Mouse (Mus musculus) forebrain, embryonic 14.5 days (tissue): Measurements from ENCODE around the gene Fgf2. TPM values are rescaled to one million over a fixed set of nuclear protein-coding genes. Genes with fewer than 3 reads are reported as not detected.
A peak's percentile ranks its signal among the peaks of the same experiment; 100 is the strongest.

Experiments
- ATAC-seq: fragments of 200-750 bp; cut with Nextera tagmentation; 2 replicates; pipeline ENCODE4 v1.8.0; 2017; ENCODE audit warnings: mild to moderate bottlenecking, moderate library complexity
- DNase-seq: peaks from one replicate; pipeline ENCODE4 v3.0.0-alpha.2; 2015; ENCODE audit warnings: low spot score
- H3K27ac ChIP-seq: fragments of 300-500 bp; sonication (generic); 2 replicates; pipeline ENCODE4 v1.5.1; 2014; ENCODE audit warnings: low read depth, mild to moderate bottlenecking, control low read depth, low read length, moderate library complexity
- H3K27me3 ChIP-seq: fragments of 300-500 bp; sonication (generic); replicated peaks from 2 replicates; pipeline ENCODE4 v1.6.1; 2014; ENCODE audit warnings: low read length, control low read depth, mixed read lengths; ENCODE audit not compliant: control insufficient read depth, insufficient read depth
- H3K36me3 ChIP-seq: fragments of 300-500 bp; sonication (generic); 2 replicates; pipeline ENCODE4 v1.6.1; 2014; ENCODE audit warnings: low read length, control low read depth; ENCODE audit not compliant: control insufficient read depth, insufficient read depth
- H3K4me1 ChIP-seq: fragments of 300-500 bp; sonication (generic); 2 replicates; pipeline ENCODE4 v1.6.1; 2014; ENCODE audit warnings: antibody characterized with exemption, low read length, control low read depth; ENCODE audit not compliant: control insufficient read depth, insufficient read depth
- H3K4me2 ChIP-seq: fragments of 300-500 bp; sonication (generic); 2 replicates; pipeline ENCODE4 v1.6.1; 2014; ENCODE audit warnings: mild to moderate bottlenecking, control low read depth, low read length
- H3K4me3 ChIP-seq: fragments of 300-500 bp; sonication (generic); 2 replicates; pipeline ENCODE4 v1.5.1; 2014; ENCODE audit warnings: low read depth, low read length, control low read depth
- H3K9ac ChIP-seq: fragments of 300-500 bp; sonication (generic); 2 replicates; pipeline ENCODE4 v1.6.1; 2014; ENCODE audit warnings: mild to moderate bottlenecking, low read length, control low read depth, moderate library complexity
- H3K9me3 ChIP-seq: fragments of 300-500 bp; sonication (generic); replicated peaks from 2 replicates; pipeline ENCODE4 v1.6.1; 2016; ENCODE audit warnings: low read length, control low read depth, mixed read lengths; ENCODE audit not compliant: control insufficient read depth
- WGBS: fragments of 180-500 bp; shearing (Covaris S2); extraction: QIAGEN DNeasy Blood & Tissue Kit; methylation state at CpG from one replicate; pipeline ENCODE4 v1.1.7; 2014; 5-methylcytosine and 5-hydroxymethylcytosine counted together
- polyA plus RNA-seq: library from polyadenylated mRNA; unstranded; fragments of >200 nt; fragmentation: Nextera tagmentation; extraction: Ambion mirVana; gene quantifications from 2 replicates; pipeline ENCODE4 v1.2.1, GENCODE M21; 2014

Fgf2 gene
- polyA plus RNA-seq, 1 experiment from 2014 or later, result 0.36 TPM

DNA sequence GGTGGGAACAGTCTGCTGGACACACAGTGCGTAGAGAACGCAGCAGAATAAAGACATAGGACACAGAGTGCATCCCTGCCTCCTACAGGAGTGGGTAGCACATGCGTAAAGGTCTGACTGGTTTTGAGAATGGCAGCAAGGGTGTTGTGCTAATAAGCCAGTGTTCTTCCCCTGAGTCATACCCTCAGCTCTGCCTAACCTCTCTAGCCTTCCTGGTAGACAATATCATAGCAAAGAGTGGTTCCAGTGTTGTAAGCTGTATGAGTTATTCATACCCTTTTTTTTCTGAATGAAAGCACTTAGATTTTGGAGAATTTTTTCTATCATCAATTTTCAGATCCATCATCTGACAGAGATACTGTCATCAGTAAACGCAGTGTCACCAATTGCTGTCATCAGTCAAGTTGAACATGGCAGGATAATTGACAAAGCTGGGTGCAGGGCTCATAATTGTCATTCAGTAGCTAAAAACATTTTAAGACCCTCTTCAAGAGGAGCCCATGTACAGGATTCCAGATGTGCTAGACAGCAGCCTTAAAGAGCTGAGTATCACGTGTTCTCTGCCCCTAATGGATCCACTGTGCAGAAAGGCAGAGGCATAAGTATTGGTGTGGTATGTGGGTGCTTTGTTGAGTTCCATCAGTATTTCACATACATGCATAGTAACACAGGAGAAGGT is 48.9 kb downstream of the Fgf2 start:
- Histone ChIP-seq H3K4me3 (no peak overlapping the region), H3K9me3 (no peaks in the 10 kb centered on the region), H3K36me3 (no peaks in the 10 kb centered on the region), H3K4me1 (no peaks in the 10 kb centered on the region), H3K9ac (no peak overlapping the region), H3K27me3 (no peaks in the 10 kb centered on the region), H3K27ac (no peak overlapping the region), H3K4me2 (no peak overlapping the region)
- WGBS, result 93% methylated on average over 5 of the region's 5 CpGs
- ATAC-seq, result peak; percentile 26; the same call in 1 of the 2 replicates
- DNase-seq, result no peak

DNA sequence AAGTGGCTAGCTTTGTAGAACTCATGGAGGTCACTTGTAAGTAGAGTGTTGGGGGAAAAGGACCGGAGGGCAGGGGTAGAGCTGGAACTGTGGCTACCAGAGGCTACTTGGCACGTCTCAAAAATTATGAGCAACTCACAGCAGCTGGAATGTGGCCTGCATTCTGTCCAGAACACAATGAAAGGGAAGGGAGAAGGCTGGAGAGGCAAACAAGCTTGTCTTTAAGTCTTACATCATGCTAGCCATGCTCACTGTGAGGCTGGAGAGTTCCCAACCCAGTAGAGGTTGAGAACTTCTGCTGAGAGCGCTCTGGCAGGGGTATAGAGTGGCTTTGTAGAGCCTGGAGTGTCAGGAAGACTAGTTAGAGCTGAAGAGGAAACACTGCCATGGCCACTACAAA is 49.5 kb downstream of the Fgf2 start:
- no peak overlapping the region for H3K4me3 ChIP-seq
- H3K36me3 ChIP-seq, result no peaks in the 10 kb centered on the region
- no peak for DNase-seq
- H3K4me1 ChIP-seq, result no peaks in the 10 kb centered on the region
- no peaks in the 10 kb centered on the region for H3K9me3 ChIP-seq
- no peaks in the 10 kb centered on the region for H3K27me3 ChIP-seq
- WGBS, result 87% methylated on average over 3 of the region's 3 CpGs
- no peak overlapping the region for H3K9ac ChIP-seq
- no peak for ATAC-seq
- H3K4me2 ChIP-seq, result no peak overlapping the region
- H3K27ac ChIP-seq, result no peak overlapping the region

DNA sequence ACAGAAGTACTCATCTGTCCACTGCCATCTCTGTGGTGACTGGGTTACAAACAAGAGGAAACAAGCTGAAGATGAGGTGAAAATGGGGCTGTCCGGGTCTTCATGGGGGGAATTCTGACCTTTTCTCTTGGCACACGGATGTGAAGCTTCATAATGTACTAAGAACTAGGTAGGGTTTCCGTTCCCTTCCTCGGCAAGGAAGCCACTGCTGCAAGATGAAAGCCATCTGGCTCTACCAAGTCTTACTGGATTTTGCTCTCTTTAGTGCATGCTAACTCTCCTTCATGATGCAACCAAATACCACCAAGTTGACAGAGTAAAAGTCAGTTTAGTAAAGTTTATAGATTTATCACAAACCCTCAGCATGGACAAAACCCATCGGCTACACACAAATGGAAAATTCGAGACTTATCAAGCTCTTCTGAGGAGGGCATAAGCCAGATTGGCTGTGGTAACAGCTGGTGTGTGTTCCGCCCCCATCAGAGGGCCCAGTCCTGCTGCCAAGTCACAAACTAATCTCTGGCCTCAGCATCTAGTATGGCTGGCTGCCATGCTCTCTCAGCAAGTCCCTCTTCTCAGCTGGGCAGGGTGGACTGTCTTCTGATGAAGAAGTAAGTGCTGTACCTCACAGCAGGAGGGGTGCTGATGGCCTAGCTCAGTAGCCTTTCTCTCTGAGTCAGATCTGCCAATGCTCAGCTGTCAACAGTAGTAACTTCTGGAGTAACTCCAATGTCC is 50.7 kb downstream of the Fgf2 start:
- no peak overlapping the region for H3K9ac ChIP-seq
- H3K4me1 ChIP-seq, result no peaks in the 10 kb centered on the region
- H3K4me2 ChIP-seq, result no peak overlapping the region
- DNase-seq, result no peak
- no peaks in the 10 kb centered on the region for H3K27me3 ChIP-seq
- H3K9me3 ChIP-seq, result no peaks in the 10 kb centered on the region
- 89% methylated on average over 7 of the region's 7 CpGs for WGBS
- ATAC-seq, result no peak
- no peak overlapping the region for H3K4me3 ChIP-seq
- no peaks in the 10 kb centered on the region for H3K36me3 ChIP-seq
- H3K27ac ChIP-seq, result no peak overlapping the region

DNA sequence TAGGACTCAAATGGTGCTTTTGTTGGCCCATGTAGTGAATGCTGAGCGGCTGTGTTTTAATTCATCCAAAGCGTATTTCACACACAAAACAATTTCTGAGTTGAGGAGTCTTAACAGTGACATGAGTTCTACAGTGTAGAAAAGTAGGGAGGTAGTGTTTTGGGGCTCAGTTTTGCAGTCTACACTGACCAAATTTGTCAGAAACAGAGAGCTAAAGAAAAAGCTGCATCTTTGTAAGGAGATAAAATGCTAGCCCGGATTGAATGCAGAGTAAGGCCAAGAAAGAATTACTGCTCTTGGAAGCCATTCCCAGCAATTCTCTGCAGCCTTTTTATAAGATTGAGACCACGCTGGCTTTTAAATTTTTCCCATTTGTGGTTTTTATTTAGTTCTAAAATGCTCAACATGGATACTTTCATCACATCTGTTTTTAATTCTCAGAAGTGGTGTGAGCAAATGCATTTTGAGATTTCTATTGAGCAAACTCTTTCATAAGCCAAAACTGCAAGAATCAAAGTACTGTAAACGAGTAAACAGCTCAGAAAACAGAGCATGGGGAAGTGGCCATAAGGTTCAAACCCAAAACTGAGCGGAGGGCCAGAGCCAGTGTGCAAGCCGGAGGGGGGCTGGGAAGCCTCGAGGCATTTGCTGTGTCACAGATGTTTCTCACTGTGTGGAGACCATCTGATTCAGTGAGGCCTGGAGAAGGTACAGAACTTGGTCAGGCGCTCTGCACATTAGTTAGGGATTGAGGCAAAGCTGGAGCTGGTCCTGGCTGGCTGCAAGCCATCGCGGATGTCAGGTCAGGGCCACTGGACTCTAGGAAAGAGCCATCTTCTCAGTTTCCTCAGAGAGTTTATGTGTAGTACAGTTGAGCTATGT is 53.8 kb downstream of the Fgf2 start:
- ATAC-seq, result no peak
- H3K9ac ChIP-seq, result no peak overlapping the region
- no peaks in the 10 kb centered on the region for H3K9me3 ChIP-seq
- no peak overlapping the region for H3K4me3 ChIP-seq
- 83% methylated on average over 11 of the region's 11 CpGs for WGBS
- no peaks in the 10 kb centered on the region for H3K4me1 ChIP-seq
- no peak for DNase-seq
- H3K27me3 ChIP-seq, result no peaks in the 10 kb centered on the region
- no peaks in the 10 kb centered on the region for H3K36me3 ChIP-seq
- H3K4me2 ChIP-seq, result no peak overlapping the region
- H3K27ac ChIP-seq, result no peak overlapping the region

DNA sequence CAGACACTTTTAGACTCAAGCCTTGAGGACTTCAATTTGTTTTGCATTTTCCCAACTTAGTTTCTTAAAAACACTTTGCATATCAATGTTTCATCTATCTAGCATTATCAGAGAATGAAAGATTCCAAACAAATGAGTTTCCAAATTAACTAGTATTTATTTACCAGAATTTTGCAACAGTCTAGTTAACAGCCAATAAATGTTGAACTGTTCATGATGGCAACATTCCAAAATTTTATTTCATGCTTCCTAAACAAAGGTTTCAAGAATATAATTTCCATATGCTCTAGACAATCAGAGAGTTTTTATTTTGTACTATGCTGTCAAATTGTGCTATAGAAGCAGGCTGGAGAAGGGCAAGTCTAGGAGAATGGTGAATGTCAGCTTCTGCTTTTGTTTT is 59.5 kb downstream of the Fgf2 start:
- Histone ChIP-seq H3K9ac (no peak overlapping the region), H3K9me3 (no peaks in the 10 kb centered on the region), H3K27ac (no peak overlapping the region), H3K4me1 (no peaks in the 10 kb centered on the region), H3K4me2 (no peak overlapping the region), H3K4me3 (no peak overlapping the region), H3K36me3 (no peaks in the 10 kb centered on the region), H3K27me3 (no peaks in the 10 kb centered on the region)
- ATAC-seq (no peak), DNase-seq (no peak)

DNA sequence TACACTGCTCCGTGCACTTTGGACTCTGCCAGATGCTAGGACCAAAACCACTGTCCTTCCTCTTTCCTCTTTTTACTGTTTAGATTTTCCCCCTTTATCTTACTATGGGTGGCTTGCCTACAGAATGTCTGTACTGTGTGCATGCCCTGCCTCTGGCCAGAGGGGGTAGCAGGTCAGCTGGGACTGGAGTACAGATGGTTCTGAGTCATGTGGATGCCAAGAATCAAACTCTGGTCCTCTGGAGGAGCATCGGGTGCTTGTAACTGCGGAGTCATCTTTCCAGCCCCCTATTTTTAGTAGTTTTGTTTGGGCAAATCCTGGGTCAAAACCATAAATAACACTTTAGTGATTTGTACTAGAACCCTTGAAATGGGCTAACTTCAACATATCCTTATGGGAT is 65.3 kb downstream of the Fgf2 start:
- no peak for DNase-seq
- no peaks in the 10 kb centered on the region for H3K36me3 ChIP-seq
- no peak overlapping the region for H3K27ac ChIP-seq
- no peaks in the 10 kb centered on the region for H3K9me3 ChIP-seq
- H3K4me1 ChIP-seq, result no peaks in the 10 kb centered on the region
- 90% methylated on average over 3 of the region's 3 CpGs for WGBS
- H3K4me2 ChIP-seq, result no peak overlapping the region
- no peaks in the 10 kb centered on the region for H3K27me3 ChIP-seq
- H3K9ac ChIP-seq, result no peak overlapping the region
- no peak for ATAC-seq
- H3K4me3 ChIP-seq, result no peak overlapping the region

DNA sequence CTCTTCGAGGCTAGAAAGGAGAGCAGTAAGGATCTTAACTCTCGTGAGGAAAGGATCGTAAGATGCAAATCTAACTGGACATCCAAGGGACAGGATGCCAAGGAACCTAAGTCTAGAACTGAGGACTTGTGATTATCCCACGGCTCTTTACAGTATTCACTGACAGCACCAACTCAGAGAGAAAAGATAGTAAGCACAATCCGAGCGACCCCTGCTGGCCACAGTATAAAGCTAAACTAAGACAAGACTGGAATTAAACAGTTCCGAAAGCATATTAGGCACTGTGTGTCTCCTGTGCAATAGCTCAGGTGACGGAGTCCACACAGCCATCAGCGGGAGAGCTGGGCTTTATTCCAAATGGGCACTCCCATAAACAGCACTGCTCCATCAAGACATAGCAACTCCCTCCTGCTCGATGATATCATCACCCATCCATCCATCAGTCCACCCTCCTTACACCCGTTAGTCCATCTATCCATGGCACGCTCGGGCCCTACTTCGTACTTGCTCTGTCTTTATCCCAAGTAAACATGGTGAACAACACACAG is 66.3 kb downstream of the Fgf2 start:
- ATAC-seq (no peak), DNase-seq (peak; percentile 89)
- H3K36me3 ChIP-seq, result no peaks in the 10 kb centered on the region
- H3K27ac ChIP-seq, result no peak overlapping the region
- H3K27me3 ChIP-seq, result no peaks in the 10 kb centered on the region
- H3K9ac ChIP-seq, result no peak overlapping the region
- no peaks in the 10 kb centered on the region for H3K9me3 ChIP-seq
- WGBS, result 51% methylated on average over 14 of the region's 14 CpGs
- H3K4me3 ChIP-seq, result no peak overlapping the region
- H3K4me1 ChIP-seq, result no peaks in the 10 kb centered on the region
- H3K4me2 ChIP-seq, result no peak overlapping the region

DNA sequence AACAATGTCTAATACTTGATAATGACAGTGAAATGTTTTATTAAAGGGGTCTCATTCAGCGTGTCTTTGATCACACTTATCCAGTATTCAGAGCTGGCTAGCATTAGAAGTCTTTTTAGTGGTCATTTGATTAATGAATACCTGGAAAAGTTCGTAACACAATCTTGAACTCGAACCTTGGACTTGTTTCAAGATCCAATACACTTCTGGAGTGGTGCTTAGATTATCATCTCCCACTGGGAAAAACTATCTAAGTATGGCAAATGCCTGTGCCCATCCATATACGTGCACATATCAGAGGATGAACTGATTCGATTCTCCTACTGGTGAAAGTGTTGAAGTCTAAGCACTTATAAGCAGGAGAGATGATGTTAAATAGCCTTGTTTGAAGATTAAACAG is 70.2 kb downstream of the Fgf2 start:
- ATAC-seq, result no peak
- Histone ChIP-seq H3K36me3 (no peaks in the 10 kb centered on the region), H3K4me2 (peak overlapping the region; percentile 79), H3K4me1 (no peaks in the 10 kb centered on the region; the same call in 1 of the 2 replicates), H3K9ac (peak overlapping the region; percentile 80), H3K9me3 (no peaks in the 10 kb centered on the region), H3K27ac (peak overlapping the region; percentile 80; the same call in 1 of the 2 replicates), H3K27me3 (no peaks in the 10 kb centered on the region), H3K4me3 (peak overlapping the region; percentile 87)
- WGBS, result 75% methylated on average over 5 of the region's 5 CpGs
- DNase-seq, result peak; percentile 9
